Mouse (Mus musculus) thymus, adult 2 months (tissue): ENCODE results near the gene Akap13.

Experiments
- CTCF ChIP-seq: fragments of 200-500 bp; IDR thresholded peaks from 2 replicates; pipeline ENCODE4 v1.5.1; 2012; ENCODE audit warnings: mild to moderate bottlenecking, control low read depth, low read length, moderate library complexity, borderline replicate concordance; ENCODE audit not compliant: control insufficient read depth, poor library complexity, insufficient read depth; ENCODE audit errors: extremely low read depth
- POLR2A ChIP-seq: fragments of 200-500 bp; IDR thresholded peaks from 2 replicates; pipeline ENCODE4 v1.6.1; 2012; ENCODE audit warnings: mild to moderate bottlenecking, low read length, control low read depth, moderate library complexity; ENCODE audit not compliant: control insufficient read depth, poor library complexity, insufficient read depth; ENCODE audit errors: extremely low read depth

DNA sequence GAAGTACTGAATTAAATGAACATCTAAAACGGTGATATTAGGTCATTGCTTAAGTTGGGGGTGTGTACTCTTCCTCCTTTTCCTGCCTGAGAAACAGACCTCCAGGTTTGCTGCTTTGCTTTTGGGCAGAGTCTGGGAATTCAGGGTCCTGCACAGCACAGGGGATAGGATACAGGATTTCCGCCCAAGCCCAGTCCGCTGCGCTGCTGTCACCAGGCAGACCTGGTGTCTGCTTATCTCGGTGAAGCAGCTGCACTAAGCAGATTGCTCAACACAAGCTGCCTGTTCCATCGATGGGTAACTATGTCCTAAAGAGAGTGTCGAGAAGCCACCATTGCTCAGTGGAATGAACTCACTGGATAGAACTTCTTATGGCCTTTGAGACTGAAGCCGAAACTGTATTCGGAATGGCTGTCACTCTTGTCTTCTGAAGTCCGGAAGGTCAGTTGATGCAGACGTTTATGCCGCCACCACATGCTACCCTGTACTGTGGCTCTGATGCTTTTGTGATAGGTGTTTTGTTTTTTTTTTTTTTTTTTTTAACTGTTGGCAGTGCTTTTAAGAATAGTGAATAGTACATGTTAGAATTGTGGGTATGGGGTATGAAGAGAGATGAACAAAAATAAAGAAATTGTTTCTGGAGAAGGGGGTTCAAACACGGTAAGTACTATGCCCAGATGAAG lies 156.8 kb downstream of the Akap13 start:
- TF ChIP-seq POLR2A: no peak
- TF ChIP-seq CTCF: no peak
